Mouse (Mus musculus): ENCODE measurements at regions not wholly inside any gene's neighbourhood (a gene's known extent, or its start where the extent isn't known, plus 50 kb on each side); places are given as distances from the start of the nearest gene placed in this dataset.

- TF ChIP-seq CTCF (conservative IDR thresholded peaks at IDR 0.05; ENCODE audit: low read length) (no peak), POU5F1 (IDR thresholded peaks at IDR 0.05; ENCODE audit: borderline replicate concordance, low read length) (no peak)
These were observed 66.2 kb upstream of the Jarid2 start for GRCm38 (mm10) chr13:44663062-44663461.

Data from E14TG2a.4 (cell line).